Mouse (Mus musculus) hindbrain, postnatal 0 days (tissue): ENCODE data around the gene Tmem183a. TPM values are rescaled to one million over a fixed set of nuclear protein-coding genes. Genes with fewer than 3 reads are reported as not detected.

ENCODE experiments used
- ATAC-seq: fragments of 200-750 bp; cut with Nextera tagmentation; 2 replicates; pipeline ENCODE4 v1.8.0; 2017; ENCODE audit warnings: mild to moderate bottlenecking, moderate TSS enrichment, moderate library complexity
- DNase-seq: peaks from one replicate; pipeline ENCODE4 v3.0.0-alpha.2; 2015; ENCODE audit warnings: low spot score
- H3K27ac ChIP-seq: fragments of 300-500 bp; sonication (generic); 2 replicates; pipeline ENCODE4 v1.5.1; 2014; ENCODE audit warnings: mild to moderate bottlenecking
- H3K27me3 ChIP-seq: fragments of 300-500 bp; sonication (generic); 2 replicates; pipeline ENCODE4 v1.6.1; 2014; ENCODE audit warnings: low read length, mixed read lengths; ENCODE audit not compliant: insufficient read depth
- H3K36me3 ChIP-seq: fragments of 300-500 bp; sonication (generic); 2 replicates; pipeline ENCODE4 v1.6.1; 2014; ENCODE audit warnings: low read length, mixed read lengths; ENCODE audit not compliant: insufficient read depth
- H3K4me1 ChIP-seq: fragments of 300-500 bp; sonication (generic); 2 replicates; pipeline ENCODE4 v1.6.1; 2014; ENCODE audit warnings: antibody characterized with exemption, low read length, mixed read lengths; ENCODE audit not compliant: insufficient read depth
- H3K4me2 ChIP-seq: fragments of 300-500 bp; sonication (generic); 2 replicates; pipeline ENCODE4 v1.6.1; 2014; ENCODE audit warnings: low read depth, mild to moderate bottlenecking, low read length, moderate library complexity, mixed read lengths
- H3K4me3 ChIP-seq: fragments of 300-500 bp; sonication (generic); 2 replicates; pipeline ENCODE4 v1.5.1; 2014; ENCODE audit warnings: low read length
- H3K9ac ChIP-seq: fragments of 300-500 bp; sonication (generic); replicated peaks from 2 replicates; pipeline ENCODE4 v1.6.1; 2014; ENCODE audit warnings: mild to moderate bottlenecking, low read length, moderate library complexity, mixed read lengths
- H3K9me3 ChIP-seq: fragments of 300-500 bp; sonication (generic); 2 replicates; pipeline ENCODE4 v1.6.1; 2016; ENCODE audit warnings: low read length, mixed read lengths
- CTCF ChIP-seq: IDR thresholded peaks from 2 replicates; pipeline ENCODE4 v1.5.1; 2016; ENCODE audit warnings: antibody characterized with exemption, control low read depth, low read depth
- WGBS: fragments of 180-500 bp; shearing (Covaris S2); extraction: QIAGEN DNeasy Blood & Tissue Kit; methylation state at CpG from one replicate; pipeline ENCODE4 v1.1.7; 2014; 5-methylcytosine and 5-hydroxymethylcytosine counted together
- polyA plus RNA-seq: library from polyadenylated mRNA; unstranded; fragments of >200 nt; fragmentation: Nextera tagmentation; extraction: Ambion mirVana; gene quantifications from 2 replicates; pipeline ENCODE4 v1.2.1, GENCODE M21; 2015
- total RNA-seq: library from RNA; depleted of rRNA; stranded (reverse); fragments of >200 nt; gene quantifications from 2 replicates; pipeline ENCODE4 v1.2.3, GENCODE M21; 2014

Tmem183a gene
- total and polyA plus RNA-seq, 2 experiments from 2014 or later = 106 to 200 TPM

DNA sequence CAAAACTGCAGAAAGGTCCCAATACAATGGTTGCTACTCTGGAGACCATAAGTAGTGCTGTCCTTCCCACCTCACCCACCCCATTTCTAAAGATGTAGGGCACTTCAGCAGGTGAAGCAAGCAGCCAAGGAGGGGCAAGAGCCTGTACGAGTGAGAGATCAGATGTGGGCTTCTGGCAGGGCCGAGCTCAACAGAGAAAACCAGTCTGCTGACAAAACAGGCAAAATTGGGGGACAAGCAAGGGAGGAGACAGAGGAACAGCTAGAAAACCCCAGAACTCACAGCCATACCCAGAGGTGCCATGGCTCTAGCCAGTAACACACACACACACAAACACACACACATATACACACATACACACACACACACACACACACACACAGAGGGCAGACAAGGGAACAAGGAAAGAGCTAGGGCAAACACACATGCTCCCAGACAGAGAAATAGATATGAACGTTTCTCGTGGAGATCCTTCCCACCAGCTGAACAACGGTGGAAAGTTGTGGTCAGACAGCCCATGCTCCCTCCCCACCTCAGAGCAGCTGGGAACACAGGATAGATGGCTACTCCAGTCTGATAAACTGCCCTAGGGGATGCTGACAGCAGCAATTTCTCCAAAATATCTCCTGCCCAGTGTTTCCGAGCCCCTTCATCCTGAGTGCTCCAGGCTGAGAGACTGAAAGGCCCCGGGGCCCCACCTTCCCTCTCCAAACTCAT, 27.5 kb downstream of the Tmem183a start:
- no peak for TF ChIP-seq CTCF
- no peaks in the 10 kb centered on the region for H3K9me3 ChIP-seq
- 68% methylated on average over 7 of the region's 7 CpGs for WGBS
- no peak overlapping the region for H3K9ac ChIP-seq
- DNase-seq (no peak), ATAC-seq (no peak)
- H3K27ac ChIP-seq = 0 out of 2 replicates have a peak overlapping the region, but pooled peaks have one; percentile 51
- H3K4me2 ChIP-seq = no peak overlapping the region
- peaks cover 5% of the 10 kb centered on the region; the same call in 1 of the 2 replicates for H3K4me1 ChIP-seq
- H3K4me3 ChIP-seq = no peak overlapping the region
- H3K27me3 ChIP-seq = no peaks in the 10 kb centered on the region
- H3K36me3 ChIP-seq = no peaks in the 10 kb centered on the region

DNA sequence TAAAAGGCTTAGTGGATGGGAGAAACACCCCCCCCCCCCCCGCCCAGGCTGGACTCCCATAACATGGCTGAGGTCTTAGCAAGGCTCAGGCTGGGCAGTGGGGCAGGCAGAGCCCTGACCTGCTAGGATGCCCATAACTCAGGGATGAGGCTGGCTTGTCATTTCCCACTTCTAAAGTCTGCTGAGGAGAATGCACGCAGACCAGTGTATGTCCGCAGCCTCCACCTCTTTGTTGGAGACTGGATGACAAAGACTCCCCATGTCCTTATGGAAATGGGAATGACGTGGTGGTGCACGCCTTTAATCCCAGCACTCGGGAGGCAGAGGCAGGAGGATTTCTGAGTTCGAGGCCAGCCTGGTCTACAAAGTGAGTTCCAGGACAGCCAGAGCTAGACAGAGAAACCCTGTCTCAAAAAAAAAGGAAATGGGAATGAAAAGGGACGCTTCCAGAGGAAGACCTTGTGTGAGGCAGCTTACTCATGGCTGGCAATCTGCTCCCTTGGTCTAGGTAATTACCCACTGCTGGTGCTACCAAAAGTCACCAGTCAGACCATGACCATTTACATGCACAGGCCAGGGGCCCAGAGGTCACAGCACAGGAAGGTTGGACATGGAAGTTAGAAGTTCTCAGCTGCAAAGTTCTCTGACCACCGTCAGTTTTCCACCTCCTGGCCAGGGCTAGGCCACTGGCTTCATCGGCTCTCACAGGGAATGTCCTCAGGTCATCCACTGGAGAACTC, 28.2 kb downstream of the Tmem183a start:
- no peaks in the 10 kb centered on the region for H3K27me3 ChIP-seq
- H3K27ac ChIP-seq = no peak overlapping the region
- DNase-seq (no peak), ATAC-seq (no peak)
- H3K4me1 ChIP-seq = peaks cover 5% of the 10 kb centered on the region; the same call in 1 of the 2 replicates
- H3K4me2 ChIP-seq = no peak overlapping the region
- no peaks in the 10 kb centered on the region for H3K36me3 ChIP-seq
- TF ChIP-seq CTCF = no peak
- H3K9ac ChIP-seq = no peak overlapping the region
- H3K9me3 ChIP-seq = no peaks in the 10 kb centered on the region
- no peak overlapping the region for H3K4me3 ChIP-seq
- WGBS = 71% methylated on average over 10 of the region's 10 CpGs

DNA sequence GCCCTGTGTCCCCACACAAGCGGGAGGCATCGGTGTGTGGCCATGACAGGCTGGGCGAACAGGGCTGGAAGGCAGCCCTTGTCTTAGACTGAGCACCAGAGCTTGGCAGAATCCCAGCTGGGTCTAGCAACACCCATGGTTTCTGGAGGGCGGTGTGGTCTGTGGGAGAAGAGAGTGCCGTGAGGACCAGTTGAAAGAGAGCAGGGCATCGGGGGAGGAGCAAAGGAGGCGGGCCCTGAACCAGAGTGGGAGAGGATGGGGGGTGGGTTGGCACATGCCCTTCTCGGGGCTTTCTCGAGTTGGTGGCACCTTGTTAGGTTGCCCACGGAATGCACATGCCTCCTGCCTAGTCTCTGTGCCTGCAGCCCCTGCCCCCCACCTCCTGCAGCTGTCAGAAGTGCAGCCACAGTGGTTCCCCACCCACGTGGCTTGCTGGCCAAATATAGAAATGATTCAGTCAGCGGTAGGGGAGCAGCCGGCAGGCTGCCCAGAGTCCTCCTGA, 29.0 kb downstream of the Tmem183a start, which contains the start of gene Ppfia4:
Gene Ppfia4 (minus strand): TSS at position 159 of the 502 bp plus-strand sequence.
- H3K36me3 ChIP-seq = no peaks in the 10 kb centered on the region
- H3K4me1 ChIP-seq = peaks cover 5% of the 10 kb centered on the region; the same call in 1 of the 2 replicates
- H3K27ac ChIP-seq = no peak within 1 kb of the TSS
- WGBS = 35% methylated on average over 13 of the region's 13 CpGs
- no peak for TF ChIP-seq CTCF
- H3K9me3 ChIP-seq = no peaks in the 10 kb centered on the region
- ATAC-seq (peak; percentile 74), DNase-seq (peak; percentile 82)
- H3K4me3 ChIP-seq = no peak within 1 kb of the TSS
- no peaks in the 10 kb centered on the region for H3K27me3 ChIP-seq
- peak within 1 kb of the TSS; percentile 1; the same call in 1 of the 2 replicates for H3K9ac ChIP-seq
- peak within 1 kb of the TSS; percentile 29 for H3K4me2 ChIP-seq

DNA sequence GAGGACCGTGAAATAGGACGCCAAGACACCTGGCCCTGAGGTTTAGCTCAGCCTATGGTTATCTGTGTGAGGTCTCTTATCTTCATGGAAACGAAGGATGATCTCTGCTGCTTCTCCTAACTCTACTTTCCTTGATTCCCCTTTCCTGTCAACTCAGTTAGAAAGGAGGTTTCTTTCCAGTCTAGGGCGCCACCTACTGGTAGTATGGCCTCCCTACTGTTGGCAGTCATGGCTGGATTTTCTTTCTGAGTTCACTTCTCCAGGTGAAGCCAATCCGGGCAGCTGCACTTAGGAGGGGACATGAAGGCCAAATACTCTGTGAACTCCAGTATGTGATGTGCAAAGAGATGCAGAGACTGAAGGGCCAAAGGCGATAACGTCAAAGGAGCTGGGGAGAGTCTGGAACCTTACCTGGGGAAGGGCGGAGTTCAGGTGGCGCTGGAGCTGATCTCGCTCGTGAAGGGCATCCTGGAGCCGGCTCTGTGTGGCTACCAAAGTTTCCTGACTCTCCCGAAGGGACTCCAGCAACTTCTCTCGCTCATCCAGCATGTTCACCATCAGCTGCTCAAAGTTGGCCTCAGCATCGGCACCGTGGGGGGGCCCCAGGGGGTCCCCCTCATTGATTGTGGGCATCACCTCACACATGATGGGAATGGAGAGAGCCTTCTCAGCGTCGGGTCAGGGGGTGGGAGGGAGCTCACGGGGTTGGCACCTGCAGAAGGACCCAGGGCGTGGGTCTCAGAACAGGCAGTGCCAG, 29.7 kb downstream of the Tmem183a start:
- H3K4me1 ChIP-seq = peaks cover 5% of the 10 kb centered on the region; the same call in 1 of the 2 replicates
- peak overlapping the region; percentile 1; the same call in 1 of the 2 replicates for H3K9ac ChIP-seq
- H3K27ac ChIP-seq = no peak overlapping the region
- TF ChIP-seq CTCF = peak; percentile 96
- no peaks in the 10 kb centered on the region for H3K9me3 ChIP-seq
- H3K27me3 ChIP-seq = no peaks in the 10 kb centered on the region
- H3K4me3 ChIP-seq = no peak overlapping the region
- peak; percentile 91 for DNase-seq
- H3K36me3 ChIP-seq = peaks cover 2% of the 10 kb centered on the region
- peak overlapping the region; percentile 29; the same call in 1 of the 2 replicates for H3K4me2 ChIP-seq
- WGBS = 52% methylated on average over 20 of the region's 20 CpGs
- peak; percentile 24 for ATAC-seq

DNA sequence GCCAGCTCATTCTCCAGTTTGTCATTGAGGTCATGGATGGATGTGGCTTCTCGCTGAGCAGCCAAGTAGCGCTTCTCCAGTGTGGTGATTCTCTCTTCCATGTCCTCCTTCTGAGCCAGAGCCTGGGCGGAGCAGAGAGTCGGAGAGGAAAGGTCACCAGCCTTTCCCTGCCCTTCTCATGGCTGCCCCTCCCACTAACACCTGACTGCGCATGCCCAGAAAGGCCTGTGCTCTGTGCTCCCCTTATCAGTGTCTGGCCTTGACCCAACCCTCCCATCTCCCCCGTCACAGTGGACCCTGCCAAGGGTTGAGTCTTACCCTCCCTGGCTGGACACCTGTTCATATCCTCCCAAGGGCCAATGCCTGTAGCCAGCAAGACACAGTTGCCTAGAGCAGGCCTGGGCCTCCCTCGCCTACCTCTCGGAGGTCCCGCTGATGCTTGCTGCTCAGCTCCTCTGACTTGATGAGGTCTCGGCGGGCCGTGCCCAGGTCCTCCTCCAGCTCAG, 34.9 kb downstream of the Tmem183a start:
- Histone ChIP-seq H3K4me3 (no peak overlapping the region), H3K9me3 (no peaks in the 10 kb centered on the region), H3K9ac (no peak overlapping the region), H3K27ac (no peak overlapping the region), H3K36me3 (peaks cover 13% of the 10 kb centered on the region), H3K27me3 (no peaks in the 10 kb centered on the region), H3K4me1 (no peaks in the 10 kb centered on the region), H3K4me2 (no peak overlapping the region)
- ATAC-seq (no peak), DNase-seq (no peak)
- no peak for TF ChIP-seq CTCF
- 91% methylated on average over 12 of the region's 12 CpGs for WGBS

DNA sequence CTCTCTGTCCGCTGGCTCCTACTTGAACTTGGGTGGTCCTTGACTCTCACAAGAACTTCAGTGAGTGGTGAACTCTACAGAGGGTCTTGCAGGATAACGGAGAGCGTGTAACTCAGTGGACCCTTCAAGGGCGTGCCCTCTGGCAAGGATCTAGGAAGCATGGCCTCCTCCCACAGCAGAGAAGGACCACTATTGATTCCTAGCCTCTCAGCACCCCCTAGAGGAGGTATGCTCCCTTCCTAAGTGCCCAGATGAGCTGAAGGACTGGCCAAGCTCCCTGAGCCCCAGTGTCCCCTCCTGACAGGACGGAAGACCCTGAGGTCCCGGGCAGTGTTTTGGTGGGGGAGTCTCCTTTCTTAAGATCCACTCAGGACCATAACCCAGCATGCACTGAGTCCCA, 39.2 kb downstream of the Tmem183a start:
- Histone ChIP-seq H3K36me3 (peaks cover 18% of the 10 kb centered on the region), H3K4me3 (no peak overlapping the region), H3K4me1 (no peaks in the 10 kb centered on the region; the same call in 1 of the 2 replicates), H3K4me2 (no peak overlapping the region), H3K9ac (no peak overlapping the region), H3K9me3 (no peaks in the 10 kb centered on the region), H3K27ac (no peak overlapping the region), H3K27me3 (no peaks in the 10 kb centered on the region)
- peak; percentile 59 for TF ChIP-seq CTCF
- peak; percentile 33 for DNase-seq
- no peak for ATAC-seq
- 90% methylated on average over 6 of the region's 6 CpGs for WGBS
